Mouse (Mus musculus) intestine, embryonic 16.5 days (tissue): Measurements from ENCODE around the gene Gm49383. TPM values are rescaled to one million over a fixed set of nuclear protein-coding genes. Genes with fewer than 3 reads are reported as not detected.

Experiments
- ATAC-seq: fragments of 200-750 bp; cut with Nextera tagmentation; 2 replicates; pipeline ENCODE4 v1.8.0; 2017; ENCODE audit warnings: moderate TSS enrichment, moderate library complexity
- H3K27ac ChIP-seq: fragments of 300-500 bp; sonication (generic); 2 replicates; pipeline ENCODE4 v1.5.1; 2014; ENCODE audit warnings: mild to moderate bottlenecking, low read length
- H3K27me3 ChIP-seq: fragments of 300-500 bp; sonication (generic); replicated peaks from 2 replicates; pipeline ENCODE4 v1.6.1; 2014; ENCODE audit warnings: low read length, control low read depth, mixed read lengths; ENCODE audit not compliant: control insufficient read depth, insufficient read depth
- H3K36me3 ChIP-seq: fragments of 300-500 bp; sonication (generic); 2 replicates; pipeline ENCODE4 v1.6.1; 2014; ENCODE audit warnings: low read length, control low read depth; ENCODE audit not compliant: control insufficient read depth, insufficient read depth
- H3K4me1 ChIP-seq: fragments of 300-500 bp; sonication (generic); 2 replicates; pipeline ENCODE4 v1.6.1; 2014; ENCODE audit warnings: low read length, control low read depth, mixed read lengths; ENCODE audit not compliant: control insufficient read depth, insufficient read depth
- H3K4me2 ChIP-seq: fragments of 300-500 bp; sonication (generic); 2 replicates; pipeline ENCODE4 v1.6.1; 2014; ENCODE audit warnings: low read depth, low read length, control low read depth
- H3K4me3 ChIP-seq: fragments of 300-500 bp; sonication (generic); 2 replicates; pipeline ENCODE4 v1.5.1; 2014; ENCODE audit warnings: mild to moderate bottlenecking, low read length
- H3K9ac ChIP-seq: fragments of 300-500 bp; sonication (generic); 2 replicates; pipeline ENCODE4 v1.6.1; 2014; ENCODE audit warnings: low read depth, low read length
- H3K9me3 ChIP-seq: fragments of 300-500 bp; sonication (generic); 2 replicates; pipeline ENCODE4 v1.6.1; 2016; ENCODE audit warnings: low read length, control low read depth; ENCODE audit not compliant: control insufficient read depth
- WGBS: fragments of 180-500 bp; shearing (Covaris S2); extraction: QIAGEN DNeasy Blood & Tissue Kit; methylation state at CpG from one replicate; pipeline ENCODE4 v1.1.7; 2014; 5-methylcytosine and 5-hydroxymethylcytosine counted together
- microRNA-seq: library from miRNA; unstranded; fragments of <30 nt; microRNA quantifications from one replicate; pipeline ENCODE4, GENCODE M21; 2016
- polyA plus RNA-seq: library from polyadenylated mRNA; unstranded; fragments of >200 nt; fragmentation: Nextera tagmentation; extraction: Ambion mirVana; gene quantifications from 2 replicates; pipeline ENCODE4 v1.2.1, GENCODE M21; 2015

Gene Gm49383
- polyA plus RNA-seq, 1 experiment from 2014 or later = 24.2 TPM

GRCm38 (mm10) chr12:69139201-69139600 lies 57.7 kb downstream of the Gm49383 start:
- WGBS = 91% methylated on average over 3 of the region's 3 CpGs
- H3K27me3 ChIP-seq = no peaks in the 10 kb centered on the region

More at GRCm38 (mm10) chr12:69139201-69139600, 57.7 kb downstream of the Gm49383 start:
- no peaks in the 10 kb centered on the region for H3K36me3 ChIP-seq
- no peak overlapping the region for H3K4me2 ChIP-seq
- no peaks in the 10 kb centered on the region for H3K9me3 ChIP-seq
- H3K4me1 ChIP-seq = no peaks in the 10 kb centered on the region
- no peak overlapping the region for H3K9ac ChIP-seq
- no peak overlapping the region for H3K27ac ChIP-seq
- no peak overlapping the region for H3K4me3 ChIP-seq
- ATAC-seq = no peak

Small RNAs within 50 kb of the gene (microRNA-seq; reads per million reads assigned to microRNA genes)
- gene Gm47287 = not detected
- not detected for gene Gm47295

Other genes with a start within 250 kb of the Gm49383 start
- 1,525 and 1,563 TPM in 2 replicates for gene Rps29, start 37.9 kb downstream of the Gm49383 start, polyA plus RNA-seq
- 13.2 and 17.3 TPM in 2 replicates for gene Lrr1, start 28.3 kb downstream of the Gm49383 start, polyA plus RNA-seq
- gene Rpl36al, start 13.0 kb downstream of the Gm49383 start, polyA plus RNA-seq = 602 and 654 TPM in 2 replicates
- 35.6 and 39.7 TPM in 2 replicates for gene Mgat2, start 12.9 kb downstream of the Gm49383 start, polyA plus RNA-seq
- 6.9 and 7.3 TPM in 2 replicates for gene Dnaaf2, start 1.3 kb upstream of the Gm49383 start, polyA plus RNA-seq
- 19.7 and 23.0 TPM in 2 replicates for gene Gm49384, start 7.2 kb upstream of the Gm49383 start, polyA plus RNA-seq
- 16.5 and 20.8 TPM in 2 replicates for gene Pole2, start 31.1 kb upstream of the Gm49383 start, polyA plus RNA-seq
- gene Klhdc1, start 44.1 kb upstream of the Gm49383 start, polyA plus RNA-seq = 5.2 and 5.4 TPM in 2 replicates
- gene Klhdc2, start 99.6 kb upstream of the Gm49383 start, polyA plus RNA-seq = 87.8 and 91.7 TPM in 2 replicates
- 56.3 and 66.2 TPM in 2 replicates for gene Nemf, start 160.1 kb upstream of the Gm49383 start, polyA plus RNA-seq
- 18.0 and 34.2 TPM in 2 replicates for gene Arf6, start 175.0 kb upstream of the Gm49383 start, polyA plus RNA-seq
- gene Gm9887, start 175.4 kb upstream of the Gm49383 start, polyA plus RNA-seq = 1.0 and 1.4 TPM in 2 replicates